Mouse (Mus musculus): ENCODE measurements at regions not wholly inside any gene's neighbourhood (a gene's known extent, or its start where the extent isn't known, plus 50 kb on each side); places are given as distances from the start of the nearest gene placed in this dataset.

GRCm38 (mm10) chr14:72786929-72787328, 77.1 kb upstream of the Fndc3a start:
- no peak for ATAC-seq (replicated peaks; ENCODE audit: poor library complexity)

- ATAC-seq (replicated peaks; ENCODE audit: poor library complexity), result peak; percentile 99
These were observed 73.4 kb upstream of the Fndc3a start for GRCm38 (mm10) chr14:72783248-72783647.

DNA sequence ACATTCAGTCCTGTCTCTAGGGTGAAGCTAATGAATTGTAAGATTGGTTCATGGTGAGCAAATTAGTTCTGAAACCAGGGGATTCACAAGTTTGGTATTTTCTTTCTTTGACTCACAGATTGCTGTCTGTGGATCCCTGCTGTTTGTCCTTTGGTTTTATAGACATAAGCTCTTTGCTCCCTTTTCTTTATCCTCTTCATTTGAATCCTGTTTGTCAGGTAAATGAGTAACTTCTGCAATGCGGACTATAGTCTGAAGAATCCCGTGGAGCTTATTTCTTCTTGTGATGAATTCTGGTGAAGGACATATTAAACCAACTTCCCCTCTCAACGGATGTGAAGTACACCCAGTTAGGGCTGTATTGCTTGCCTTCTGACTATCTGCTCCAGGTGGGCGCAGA, 69.6 kb upstream of the Fndc3a start:
- no peak for ATAC-seq (replicated peaks; ENCODE audit: poor library complexity)

DNA sequence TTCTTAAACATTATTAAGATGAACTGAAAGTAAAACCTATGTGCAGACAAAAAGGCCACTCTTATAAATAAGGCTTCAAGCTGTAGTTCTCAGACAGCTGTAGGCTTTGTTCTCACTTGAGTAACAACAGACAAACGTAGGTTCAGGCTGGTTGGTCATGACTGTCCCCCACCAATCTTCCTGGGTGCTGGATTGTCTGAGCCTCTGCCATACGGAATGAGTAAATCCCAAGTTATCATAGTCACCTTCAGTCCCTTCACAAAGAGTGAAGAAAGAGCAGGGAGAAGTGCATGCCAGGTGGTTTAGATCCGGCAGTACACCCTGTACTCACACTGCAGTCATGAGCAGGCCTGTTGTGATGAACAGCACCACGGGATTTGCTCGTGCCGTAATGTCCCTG, 69.0 kb upstream of the Fndc3a start:
- no peak for ATAC-seq (replicated peaks; ENCODE audit: poor library complexity)

- ATAC-seq (replicated peaks; ENCODE audit: poor library complexity), result peak; percentile 98
These were observed 68.2 kb upstream of the Fndc3a start for GRCm38 (mm10) chr14:72777927-72778560.

GRCm38 (mm10) chr14:72770237-72770636, 60.4 kb upstream of the Fndc3a start:
- ATAC-seq (replicated peaks; ENCODE audit: poor library complexity), result no peak

- ATAC-seq (replicated peaks; ENCODE audit: poor library complexity), result 0 out of 2 replicates have a peak, but pooled peaks have one; percentile 17
These were observed 50.3 kb upstream of the Fndc3a start for GRCm38 (mm10) chr14:72760123-72760522.

Data from megakaryocyte progenitor cell, adult 5-6 weeks (primary cell).